Mouse (Mus musculus): ENCODE measurements around the gene Trim12a. TPM values are rescaled to one million over a fixed set of nuclear protein-coding genes. Genes with fewer than 3 reads are reported as not detected.
"Not testable (repeated sequence)": the region's sequence is repeated elsewhere in the genome, so short reads cannot be mapped to it uniquely, and the experiment has no call there.

The Trim12a gene
- total and polyA plus RNA-seq, 2 experiments = 1.7 to 15.5 TPM

GRCm38 (mm10) chr7:104322028-104322427 is 6.8 kb upstream of the Trim12a start:
- 73% methylated on average over 9 of the region's 9 CpGs for WGBS

GRCm38 (mm10) chr7:104314796-104315353 is 391 bp downstream of the Trim12a start:
- no peaks in the 10 kb centered on the region for H3K36me3 ChIP-seq (ENCODE audit: control insufficient read depth, insufficient read depth, low read length)
- WGBS = 4% methylated on average over 15 of the region's 15 CpGs
- TF ChIP-seq CTCF (IDR thresholded peaks at IDR 0.05; ENCODE audit: low read depth, low read length) (no peak), POLR2A (IDR thresholded peaks at IDR 0.05; ENCODE audit: extremely low read depth, insufficient read depth, low read length) (no peak)
- peak overlapping the region; percentile 19; the same call in 1 of the 2 replicates for H3K27ac ChIP-seq (replicated peaks; ENCODE audit: insufficient read depth, low read depth, low read length)
- H3K79me2 ChIP-seq (ENCODE audit: control insufficient read depth, insufficient read depth, low read length) = no peaks in the 10 kb centered on the region; the same call in 1 of the 2 replicates
- peak overlapping the region; percentile 71 for H3K4me3 ChIP-seq (ENCODE audit: insufficient read depth, low read depth, low read length)
- no peaks in the 10 kb centered on the region for H3K27me3 ChIP-seq (ENCODE audit: control insufficient read depth, insufficient read depth, low read length)
- DNase-seq (ENCODE audit: extremely low read depth, low read depth, low spot score) = peak; percentile 56
- no peaks in the 10 kb centered on the region; the same call in 1 of the 2 replicates for H3K4me1 ChIP-seq (ENCODE audit: control insufficient read depth, insufficient read depth, low read length)
- peak overlapping the region; percentile 66 for H3K9ac ChIP-seq (ENCODE audit: low read depth, low read length)

More at GRCm38 (mm10) chr7:104322028-104322427, 6.8 kb upstream of the Trim12a start:
- no peak overlapping the region for H3K9ac ChIP-seq (ENCODE audit: low read depth, low read length)
- H3K36me3 ChIP-seq (ENCODE audit: control insufficient read depth, insufficient read depth, low read length) = no peaks in the 10 kb centered on the region
- no peak overlapping the region for H3K27ac ChIP-seq (replicated peaks; ENCODE audit: insufficient read depth, low read depth, low read length)
- TF ChIP-seq POLR2A (IDR thresholded peaks at IDR 0.05; ENCODE audit: extremely low read depth, insufficient read depth, low read length) = no peak
- no peak for TF ChIP-seq CTCF (IDR thresholded peaks at IDR 0.05; ENCODE audit: low read depth, low read length)
- H3K4me1 ChIP-seq (ENCODE audit: control insufficient read depth, insufficient read depth, low read length) = no peaks in the 10 kb centered on the region
- H3K79me2 ChIP-seq (ENCODE audit: control insufficient read depth, insufficient read depth, low read length) = no peaks in the 10 kb centered on the region
- no peaks in the 10 kb centered on the region for H3K27me3 ChIP-seq (ENCODE audit: control insufficient read depth, insufficient read depth, low read length)
- H3K4me3 ChIP-seq (ENCODE audit: insufficient read depth, low read depth, low read length) = no peak overlapping the region
- DNase-seq (ENCODE audit: extremely low read depth, low read depth, low spot score) = no peak

DNA sequence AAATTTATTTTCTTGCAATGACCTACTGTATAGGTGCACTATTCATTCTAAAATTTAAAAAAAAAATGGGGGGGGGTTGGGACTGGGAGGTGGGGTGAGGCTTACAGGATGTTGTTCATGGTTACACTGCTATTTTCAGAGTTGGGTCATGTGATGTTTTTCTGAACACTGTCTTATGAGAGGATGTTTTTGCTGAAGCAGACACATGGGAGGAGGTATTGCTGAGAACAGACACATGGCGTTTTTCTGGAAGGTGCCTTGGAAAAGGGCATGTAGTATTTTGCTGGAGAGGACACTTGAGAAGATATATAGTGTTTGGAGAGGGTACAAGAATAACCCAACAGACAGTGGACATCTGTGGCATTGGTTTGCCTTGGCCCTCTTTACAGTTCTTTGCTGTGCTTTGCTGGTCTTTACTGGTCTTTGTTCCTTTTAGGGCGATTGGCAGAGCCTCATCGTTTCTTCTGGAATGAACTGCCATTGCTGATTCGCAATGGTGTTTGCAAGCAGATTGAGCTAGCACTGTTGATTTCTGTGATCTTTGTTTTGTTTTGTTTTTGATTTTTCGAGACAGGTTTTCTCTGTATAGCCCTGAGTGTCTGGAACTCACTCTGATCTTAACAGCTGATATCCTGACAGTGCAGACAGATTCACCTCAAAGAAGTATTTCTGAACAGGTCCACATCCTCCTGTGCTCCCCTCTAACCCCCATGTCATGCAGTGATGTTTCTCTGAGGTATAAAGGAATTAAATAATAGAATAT is 23.4 kb downstream of the Trim12a start:
- TF ChIP-seq CTCF (IDR thresholded peaks at IDR 0.05; ENCODE audit: low read depth, low read length) (no peak), POLR2A (IDR thresholded peaks at IDR 0.05; ENCODE audit: extremely low read depth, insufficient read depth, low read length) (no peak)
- Histone ChIP-seq H3K27me3 (ENCODE audit: control insufficient read depth, insufficient read depth, low read length) (no peaks in the 10 kb centered on the region), H3K9ac (ENCODE audit: low read depth, low read length) (no peak overlapping the region), H3K4me3 (ENCODE audit: insufficient read depth, low read depth, low read length) (no peak overlapping the region), H3K79me2 (ENCODE audit: control insufficient read depth, insufficient read depth, low read length) (no peaks in the 10 kb centered on the region), H3K36me3 (ENCODE audit: control insufficient read depth, insufficient read depth, low read length) (no peaks in the 10 kb centered on the region), H3K27ac (replicated peaks; ENCODE audit: insufficient read depth, low read depth, low read length) (peak overlapping the region; percentile 55; the same call in 1 of the 2 replicates), H3K4me1 (ENCODE audit: control insufficient read depth, insufficient read depth, low read length) (no peaks in the 10 kb centered on the region)
- no peak for DNase-seq (ENCODE audit: extremely low read depth, low read depth, low spot score)
- 80% methylated on average over 5 of the region's 5 CpGs for WGBS

- no peaks in the 10 kb centered on the region for H3K4me1 ChIP-seq (ENCODE audit: control insufficient read depth, insufficient read depth, low read length)
- H3K27ac ChIP-seq (replicated peaks; ENCODE audit: insufficient read depth, low read depth, low read length) = no peak overlapping the region
- no peaks in the 10 kb centered on the region for H3K27me3 ChIP-seq (ENCODE audit: control insufficient read depth, insufficient read depth, low read length)
- H3K36me3 ChIP-seq (ENCODE audit: control insufficient read depth, insufficient read depth, low read length) = no peaks in the 10 kb centered on the region
- no peaks in the 10 kb centered on the region for H3K79me2 ChIP-seq (ENCODE audit: control insufficient read depth, insufficient read depth, low read length)
- peak; percentile 10 for DNase-seq (ENCODE audit: extremely low read depth, low read depth, low spot score)
- H3K9ac ChIP-seq (ENCODE audit: low read depth, low read length) = no peak overlapping the region
- 76% methylated on average over 1 of the region's 1 CpGs for WGBS
- H3K4me3 ChIP-seq (ENCODE audit: insufficient read depth, low read depth, low read length) = no peak overlapping the region
- TF ChIP-seq POLR2A (IDR thresholded peaks at IDR 0.05; ENCODE audit: extremely low read depth, insufficient read depth, low read length) = no peak
- no peak for TF ChIP-seq CTCF (IDR thresholded peaks at IDR 0.05; ENCODE audit: low read depth, low read length)
Measured at GRCm38 (mm10) chr7:104290641-104291040, 24.6 kb downstream of the Trim12a start.

DNA sequence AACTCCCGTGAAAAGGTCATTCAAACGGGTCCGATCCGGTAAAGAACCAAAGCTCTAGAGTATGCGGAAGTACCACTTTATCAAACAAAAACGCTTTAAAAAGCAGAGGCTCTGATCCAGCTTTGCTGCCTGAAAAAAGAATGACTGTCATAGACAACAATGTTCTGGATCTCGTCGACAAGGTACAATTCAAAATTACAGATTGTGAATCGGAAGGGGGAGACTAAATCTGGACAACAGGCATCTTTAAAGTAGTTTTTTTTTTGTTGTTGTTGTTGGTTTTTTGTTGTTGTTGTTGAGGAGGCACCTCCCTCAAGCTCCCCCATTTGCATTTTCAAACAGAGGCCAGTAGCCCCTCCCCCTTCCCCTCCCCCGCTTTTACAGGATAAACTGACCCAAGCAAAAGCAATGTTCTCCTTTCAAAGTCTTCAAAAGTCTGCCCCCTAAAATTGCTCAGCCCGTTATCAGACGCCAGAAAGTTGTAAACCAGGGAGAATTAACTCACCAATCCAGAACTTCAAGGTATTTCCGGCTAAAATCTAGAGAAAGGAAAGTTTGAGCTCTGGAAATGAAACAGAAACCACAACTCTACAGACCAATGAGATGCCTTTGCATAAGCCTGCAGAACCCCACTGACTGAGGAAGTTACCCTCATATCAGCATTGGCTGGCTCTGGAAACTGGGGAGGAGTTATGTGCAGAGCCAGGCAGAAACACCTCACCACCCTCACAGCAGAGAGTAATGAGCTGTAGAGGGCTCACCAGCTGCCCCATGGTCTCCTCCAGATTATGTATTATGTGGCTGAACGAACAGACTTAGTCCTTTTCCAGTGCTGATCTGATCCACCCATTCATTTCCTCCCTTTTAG is 27.5 kb downstream of the Trim12a start, which contains the start of gene Trim5:
Gene Trim5 (minus strand): TSS at position 519 of the 868 bp plus-strand sequence.
- 30% methylated on average over 14 of the region's 14 CpGs for WGBS
- peak within 1 kb of the TSS; percentile 43 for H3K4me3 ChIP-seq (ENCODE audit: insufficient read depth, low read depth, low read length)
- not testable (repeated sequence) for H3K27me3 ChIP-seq (ENCODE audit: control insufficient read depth, insufficient read depth, low read length); H3K79me2 ChIP-seq (ENCODE audit: control insufficient read depth, insufficient read depth, low read length); H3K9ac ChIP-seq (ENCODE audit: low read depth, low read length); H3K36me3 ChIP-seq (ENCODE audit: control insufficient read depth, insufficient read depth, low read length); H3K4me1 ChIP-seq (ENCODE audit: control insufficient read depth, insufficient read depth, low read length); H3K27ac ChIP-seq (replicated peaks; ENCODE audit: insufficient read depth, low read depth, low read length)
- DNase-seq (ENCODE audit: extremely low read depth, low read depth, low spot score) = peak; percentile 26

- not testable (repeated sequence) for H3K4me3 ChIP-seq (ENCODE audit: insufficient read depth, low read depth, low read length); H3K27ac ChIP-seq (replicated peaks; ENCODE audit: insufficient read depth, low read depth, low read length); H3K36me3 ChIP-seq (ENCODE audit: control insufficient read depth, insufficient read depth, low read length); DNase-seq (ENCODE audit: extremely low read depth, low read depth, low spot score); H3K4me1 ChIP-seq (ENCODE audit: control insufficient read depth, insufficient read depth, low read length); H3K79me2 ChIP-seq (ENCODE audit: control insufficient read depth, insufficient read depth, low read length); H3K9ac ChIP-seq (ENCODE audit: low read depth, low read length); H3K27me3 ChIP-seq (ENCODE audit: control insufficient read depth, insufficient read depth, low read length)
- WGBS = 70% methylated on average over 3 of the region's 3 CpGs
Measured at GRCm38 (mm10) chr7:104279361-104279760, 35.9 kb downstream of the Trim12a start.

DNA sequence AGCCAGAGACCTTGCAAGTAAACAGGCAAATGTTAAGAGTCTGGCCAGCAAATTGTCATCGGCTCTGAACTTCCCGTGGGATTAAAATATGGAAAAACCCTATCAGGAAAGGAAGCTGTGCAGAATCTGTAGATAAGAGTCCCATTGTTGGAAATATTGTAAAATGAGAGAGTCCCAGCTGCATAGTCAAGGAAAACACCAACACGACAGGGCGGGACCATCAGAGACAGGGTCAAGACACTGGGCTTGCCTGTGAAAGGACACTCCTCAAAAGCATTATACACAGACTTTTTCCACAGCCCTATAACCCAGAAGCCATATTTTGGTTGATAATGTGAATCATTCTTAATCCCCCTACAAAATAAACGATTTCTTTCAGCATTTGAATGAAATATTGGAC is 49.9 kb downstream of the Trim12a start:
- H3K9ac ChIP-seq (ENCODE audit: low read depth, low read length); H3K27ac ChIP-seq (replicated peaks; ENCODE audit: insufficient read depth, low read depth, low read length); H3K4me1 ChIP-seq (ENCODE audit: control insufficient read depth, insufficient read depth, low read length); H3K27me3 ChIP-seq (ENCODE audit: control insufficient read depth, insufficient read depth, low read length); H3K4me3 ChIP-seq (ENCODE audit: insufficient read depth, low read depth, low read length); H3K36me3 ChIP-seq (ENCODE audit: control insufficient read depth, insufficient read depth, low read length); DNase-seq (ENCODE audit: extremely low read depth, low read depth, low spot score); H3K79me2 ChIP-seq (ENCODE audit: control insufficient read depth, insufficient read depth, low read length): not testable (repeated sequence)
- WGBS = 77% methylated on average over 4 of the region's 5 CpGs

DNA sequence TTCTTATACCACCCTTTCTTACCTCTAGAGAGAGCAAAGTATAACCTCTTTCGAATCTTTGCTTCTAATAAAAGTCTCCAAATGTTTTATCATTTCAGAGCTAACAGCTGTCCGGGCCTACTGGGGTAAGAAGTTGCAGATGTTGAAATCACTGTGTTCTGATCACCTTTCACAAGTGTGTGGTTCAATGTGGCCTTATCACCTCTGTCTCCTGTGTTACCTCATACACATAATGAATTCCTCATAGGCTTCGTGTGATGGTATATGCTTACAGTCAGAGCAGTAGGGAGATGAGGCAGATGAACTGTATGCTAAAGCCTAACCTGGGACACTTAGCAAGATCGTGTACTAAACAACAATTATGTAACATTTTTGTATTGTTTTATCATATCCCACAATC is 54.9 kb downstream of the Trim12a start:
- not testable (repeated sequence) for DNase-seq (ENCODE audit: extremely low read depth, low read depth, low spot score); H3K9ac ChIP-seq (ENCODE audit: low read depth, low read length); H3K79me2 ChIP-seq (ENCODE audit: control insufficient read depth, insufficient read depth, low read length); H3K27me3 ChIP-seq (ENCODE audit: control insufficient read depth, insufficient read depth, low read length); H3K27ac ChIP-seq (replicated peaks; ENCODE audit: insufficient read depth, low read depth, low read length); H3K36me3 ChIP-seq (ENCODE audit: control insufficient read depth, insufficient read depth, low read length); H3K4me3 ChIP-seq (ENCODE audit: insufficient read depth, low read depth, low read length); H3K4me1 ChIP-seq (ENCODE audit: control insufficient read depth, insufficient read depth, low read length)
- 86% methylated on average over 4 of the region's 4 CpGs for WGBS
